In the genomic region with DNA sequence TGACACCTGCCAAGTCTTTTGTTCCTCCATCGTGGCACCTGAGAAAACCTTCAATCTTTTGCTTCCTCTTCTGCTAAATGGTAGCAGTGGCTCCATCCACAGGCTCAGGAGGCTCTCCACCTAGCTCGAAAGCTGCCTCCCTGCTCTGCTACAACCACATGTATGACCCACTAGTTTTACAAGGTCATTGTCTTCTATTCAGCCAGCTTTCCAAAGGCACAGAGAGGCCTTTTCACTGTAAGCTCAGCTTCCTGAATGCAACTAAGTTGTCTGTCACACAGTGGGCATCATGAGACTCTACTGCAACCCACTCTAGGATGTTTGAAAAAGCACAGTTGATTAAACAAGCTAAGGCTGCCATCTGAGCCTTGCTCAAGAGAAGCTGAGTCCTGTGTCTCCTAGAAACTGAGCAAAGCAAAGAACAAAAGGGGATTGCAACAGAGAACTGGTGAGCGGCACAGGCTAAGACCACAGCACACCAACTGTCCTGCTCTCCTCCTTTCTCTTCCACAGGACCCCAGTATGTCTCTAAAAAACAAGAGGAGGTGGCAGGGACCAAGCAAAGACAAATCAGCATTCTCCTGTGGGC, we compare ENCODE assay signal across 8 mouse cellular contexts. TPM values are rescaled to one million over a fixed set of nuclear protein-coding genes. Genes with fewer than 3 reads are reported as not detected.
DNase-seq lines count a peak whose midpoint lies in the region; ATAC-seq and TF ChIP-seq lines count a peak whose summit lies in the region.
"Not testable (repeated sequence)": the region's sequence is repeated elsewhere in the genome, so short reads cannot be mapped to it uniquely, and the experiment has no call there.

No protein-coding gene starts in this region.

- intact Hi-C loops in heart, postnatal 36 days (cut with DNase I), result not testable (repeated sequence)

- H3K9ac ChIP-seq in kidney, postnatal 0 days (ENCODE audit: low read depth, low read length); limb, embryonic 13.5 days: not testable (repeated sequence)

- WGBS in kidney, postnatal 0 days, result 81% methylated on average over 2 of the region's 3 CpGs
- 84% methylated on average over 3 of the region's 3 CpGs for WGBS in limb, embryonic 13.5 days

- not testable (repeated sequence) for H3K4me2 ChIP-seq in kidney, postnatal 0 days (ENCODE audit: low read length); limb, embryonic 13.5 days (replicated peaks)

- H3K27ac ChIP-seq in kidney, postnatal 0 days; limb, embryonic 13.5 days: not testable (repeated sequence)

- not testable (repeated sequence) for TF ChIP-seq CTCF in kidney, postnatal 0 days (IDR thresholded peaks at IDR 0.05; ENCODE audit: low read depth)

- not testable (repeated sequence) for H3K36me3 ChIP-seq in kidney, postnatal 0 days (ENCODE audit: insufficient read depth, low read length); limb, embryonic 13.5 days

- H3K4me3 ChIP-seq in kidney, postnatal 0 days (replicated peaks; ENCODE audit: low read depth, low read length); limb, embryonic 13.5 days: not testable (repeated sequence)

- DNase-seq in cerebellum, adult 18-20 months, result peak; percentile 42 to 88
- peak; percentile 87 to 91 for DNase-seq in frontal cortex, postnatal 10 days (ENCODE audit: low spot score in 2 of 2)
- DNase-seq in heart, postnatal 36 days, result peak; percentile 52 to 84
- DNase-seq in kidney, postnatal 0 days (ENCODE audit: low spot score), result not testable (repeated sequence)
- peak; percentile 74 to 88 for DNase-seq in right cerebral cortex, postnatal 10 days (ENCODE audit: low spot score in 2 of 2)
- peak; percentile 54 for DNase-seq in urinary bladder, postnatal 10 days (ENCODE audit: low spot score)

- ATAC-seq in kidney, postnatal 0 days (replicated peaks; ENCODE audit: low FRiP score, low read depth), result peak; percentile 35
- peak; percentile 17 for ATAC-seq in limb, embryonic 13.5 days (ENCODE audit: low FRiP score, low read depth)
- ATAC-seq in megakaryocyte-erythroid progenitor cell, adult 5-6 weeks (replicated peaks; ENCODE audit: low FRiP score, low TSS enrichment, poor library complexity, severe bottlenecking), result peak; percentile 9

- H3K27me3 ChIP-seq in kidney, postnatal 0 days (ENCODE audit: insufficient read depth, low read length); limb, embryonic 13.5 days: not testable (repeated sequence)

- not testable (repeated sequence) for H3K4me1 ChIP-seq in kidney, postnatal 0 days (replicated peaks; ENCODE audit: insufficient read depth, low read length); limb, embryonic 13.5 days

- H3K9me3 ChIP-seq in kidney, postnatal 0 days (replicated peaks; ENCODE audit: low read length); limb, embryonic 13.5 days: not testable (repeated sequence)

RNA-seq across cellular contexts. Expression of gene Scaf8, which starts 33.2 kb away (rescaled TPM):
- total RNA-seq in heart, postnatal 36 days (2021), result 10 to 100 TPM; 33.1 to 35.0 TPM
- polyA plus RNA-seq in kidney, postnatal 0 days (2015; fragmentation: Nextera tagmentation; extraction: Ambion mirVana), result 15.9 and 16.1 TPM in 2 replicates
- polyA plus RNA-seq in limb, embryonic 13.5 days (2015; fragmentation: Nextera tagmentation; extraction: Ambion mirVana), result 21.0 and 22.4 TPM in 2 replicates
- total RNA-seq in megakaryocyte-erythroid progenitor cell, adult 5-6 weeks (2014; fragmentation: Nextera tagmentation), result 52.0 and 61.2 TPM in 2 replicates
- 40.1 and 52.9 TPM in 2 replicates for total RNA-seq in megakaryocyte-erythroid progenitor cell, adult 5-6 weeks (2017)
